Mouse (Mus musculus) kidney, adult 2 months (tissue): Measurements from ENCODE around the gene Fam90a1a. TPM values are rescaled to one million over a fixed set of nuclear protein-coding genes. Genes with fewer than 3 reads are reported as not detected.
"Not testable (repeated sequence)": the region's sequence is repeated elsewhere in the genome, so short reads cannot be mapped to it uniquely, and the experiment has no call there.

Source experiments
- DNase-seq: peaks from one replicate; pipeline ENCODE4 v3.0.0; 2021
- H3K27ac ChIP-seq: fragments of 200-500 bp; 2 replicates; pipeline ENCODE4 v1.5.1; 2012; ENCODE audit warnings: low read depth, low read length, control low read depth, inconsistent platforms; ENCODE audit not compliant: insufficient read depth
- H3K27me3 ChIP-seq: fragments of 200-500 bp; replicated peaks from 2 replicates; pipeline ENCODE4 v1.6.1; 2012; ENCODE audit warnings: mild to moderate bottlenecking, moderate library complexity, low read length, inconsistent platforms; ENCODE audit not compliant: control insufficient read depth, insufficient read depth
- H3K36me3 ChIP-seq: fragments of 200-500 bp; 2 replicates; pipeline ENCODE4 v1.6.1; 2012; ENCODE audit warnings: mild to moderate bottlenecking, moderate library complexity, low read length, inconsistent platforms; ENCODE audit not compliant: control insufficient read depth, insufficient read depth
- H3K4me1 ChIP-seq: fragments of 200-500 bp; 2 replicates; pipeline ENCODE4 v1.6.1; 2011; ENCODE audit warnings: low read length; ENCODE audit not compliant: control insufficient read depth, insufficient read depth
- H3K4me3 ChIP-seq: fragments of 200-500 bp; 2 replicates; pipeline ENCODE4 v1.5.1; 2011; ENCODE audit warnings: mild to moderate bottlenecking, low read depth, low read length, control low read depth; ENCODE audit not compliant: insufficient read depth
- CTCF ChIP-seq: fragments of 200-500 bp; conservative IDR thresholded peaks from 2 replicates; pipeline ENCODE4 v1.5.1; 2011; ENCODE audit warnings: low read depth, mild to moderate bottlenecking, control low read depth, low read length, moderate library complexity, mixed read lengths; ENCODE audit not compliant: insufficient read depth, insufficient read length
- POLR2A ChIP-seq: fragments of 200-500 bp; IDR thresholded peaks from one replicate; pipeline ENCODE4 v1.6.1; 2011; ENCODE audit warnings: low read depth, low read length, control low read depth
- WGBS: fragments of 180-500 bp; shearing (Covaris S2); methylation state at CpG from one replicate; pipeline ENCODE4 v1.1.7; 2018; 5-methylcytosine and 5-hydroxymethylcytosine counted together
- polyA plus RNA-seq: library from polyadenylated mRNA; depleted of rRNA; stranded (reverse); fragments of >200 nt; gene quantifications from 2 replicates; pipeline ENCODE4 v1.2.3, GENCODE M21; 2012; rRNA removed

Gene Fam90a1a
- polyA plus RNA-seq = 0.05 TPM in 1 of 2 replicates, not detected in the other

DNA sequence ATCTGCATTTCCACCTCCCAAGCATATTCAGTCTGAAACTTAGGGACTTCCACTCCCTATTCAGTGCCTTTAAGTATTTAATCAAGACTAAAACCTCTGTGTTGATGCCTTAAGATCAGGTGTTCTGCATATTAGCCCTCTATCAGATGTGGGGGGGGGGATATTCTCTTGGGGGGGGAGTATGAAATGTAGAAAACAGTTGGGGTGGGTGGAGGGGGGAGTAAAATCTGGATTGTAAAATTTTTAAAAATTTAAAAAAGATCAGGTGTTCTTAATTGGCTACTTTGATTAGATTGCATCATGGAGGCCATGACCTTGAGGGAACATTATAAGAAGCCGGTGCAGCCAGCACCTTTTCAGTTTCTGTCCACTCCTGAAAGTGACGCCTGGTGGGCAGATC, at the start of gene Fam90a1a:
TSS of gene Fam90a1a (plus strand) at position 301 of the 400 bp plus-strand sequence.
- Histone ChIP-seq H3K4me3 (no peak within 1 kb of the TSS), H3K27me3 (no peaks in the 10 kb centered on the region), H3K4me1 (no peaks in the 10 kb centered on the region), H3K27ac (no peak within 1 kb of the TSS), H3K36me3 (no peaks in the 10 kb centered on the region)
- 79% methylated on average over 2 of the region's 2 CpGs for WGBS
- TF ChIP-seq POLR2A (no peak), CTCF (no peak)
- DNase-seq = no peak

DNA sequence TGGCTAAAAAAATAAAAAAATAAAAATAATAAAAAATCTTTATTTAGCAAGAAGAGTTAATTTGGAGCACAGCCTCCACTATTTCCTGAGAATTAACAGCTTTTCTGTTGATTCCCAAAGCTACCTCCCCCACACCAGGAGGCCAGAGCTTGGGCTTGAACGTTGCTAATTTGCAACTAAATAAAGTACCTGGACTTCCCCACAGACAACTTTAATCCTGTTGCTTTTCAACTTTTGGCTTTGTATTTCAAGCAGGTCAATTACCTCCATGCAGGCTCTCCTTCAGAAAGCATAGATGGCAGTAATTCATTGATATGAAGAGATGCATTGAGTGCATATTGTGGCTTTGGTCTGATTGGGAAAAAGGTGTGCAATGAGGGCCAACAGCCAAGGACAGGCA, 46.6 kb upstream of the Fam90a1a start:
- Histone ChIP-seq H3K4me3 (no peak overlapping the region), H3K27ac (no peak overlapping the region), H3K4me1 (no peaks in the 10 kb centered on the region), H3K27me3 (no peaks in the 10 kb centered on the region), H3K36me3 (no peaks in the 10 kb centered on the region)
- no peak for DNase-seq
- no peak for TF ChIP-seq CTCF
- TF ChIP-seq POLR2A = no peak
- 17% methylated on average over 1 of the region's 1 CpGs for WGBS

DNA sequence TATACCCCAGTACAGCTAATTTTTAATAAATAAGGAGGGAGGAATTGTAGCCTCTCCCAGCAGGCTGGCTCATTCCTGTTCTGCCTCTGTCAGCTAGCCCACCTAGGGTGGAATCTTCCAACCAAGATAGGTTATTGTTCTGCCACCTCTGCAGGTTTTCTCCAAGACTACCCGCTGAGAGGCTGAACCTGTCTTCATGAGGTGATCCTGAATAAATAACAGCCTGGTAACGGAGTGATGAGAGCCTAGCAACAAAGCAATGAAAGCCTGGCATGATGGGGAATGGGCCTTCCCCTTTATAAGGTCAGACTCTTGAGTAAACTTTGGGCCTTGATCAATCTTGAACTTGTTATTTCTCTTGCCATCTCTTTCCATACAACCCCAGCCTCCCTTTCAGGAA, 46.0 kb upstream of the Fam90a1a start:
- no peaks in the 10 kb centered on the region for H3K27me3 ChIP-seq
- no peak overlapping the region for H3K4me3 ChIP-seq
- H3K36me3 ChIP-seq = no peaks in the 10 kb centered on the region
- TF ChIP-seq CTCF (no peak), POLR2A (no peak)
- H3K27ac ChIP-seq = no peak overlapping the region
- 38% methylated on average over 2 of the region's 2 CpGs for WGBS
- no peaks in the 10 kb centered on the region for H3K4me1 ChIP-seq
- DNase-seq = no peak

DNA sequence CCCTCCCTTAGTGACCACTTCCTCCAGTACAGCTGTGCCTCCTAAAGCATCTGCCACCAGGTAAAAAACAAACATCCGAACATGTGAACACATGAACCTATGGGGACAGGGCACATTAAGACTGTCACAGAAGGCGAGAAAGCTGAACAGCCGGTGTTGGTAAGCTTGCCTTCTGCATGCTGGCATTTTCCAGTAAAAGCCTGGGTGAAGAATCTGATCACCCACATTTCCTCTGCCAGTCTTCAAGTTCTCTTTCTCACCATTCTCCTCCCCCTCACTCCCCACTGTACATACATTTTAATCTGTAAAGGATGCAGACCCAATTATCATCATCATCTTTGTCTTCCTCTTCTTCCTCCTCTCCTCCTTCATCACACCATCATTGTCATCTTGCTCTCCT, 42.9 kb upstream of the Fam90a1a start:
- H3K27me3 ChIP-seq = no peaks in the 10 kb centered on the region
- no peaks in the 10 kb centered on the region for H3K36me3 ChIP-seq
- H3K4me1 ChIP-seq = no peaks in the 10 kb centered on the region
- WGBS = 87% methylated on average over 3 of the region's 3 CpGs
- H3K4me3 ChIP-seq = no peak overlapping the region
- no peak for TF ChIP-seq POLR2A
- no peak overlapping the region for H3K27ac ChIP-seq
- no peak for DNase-seq

DNA sequence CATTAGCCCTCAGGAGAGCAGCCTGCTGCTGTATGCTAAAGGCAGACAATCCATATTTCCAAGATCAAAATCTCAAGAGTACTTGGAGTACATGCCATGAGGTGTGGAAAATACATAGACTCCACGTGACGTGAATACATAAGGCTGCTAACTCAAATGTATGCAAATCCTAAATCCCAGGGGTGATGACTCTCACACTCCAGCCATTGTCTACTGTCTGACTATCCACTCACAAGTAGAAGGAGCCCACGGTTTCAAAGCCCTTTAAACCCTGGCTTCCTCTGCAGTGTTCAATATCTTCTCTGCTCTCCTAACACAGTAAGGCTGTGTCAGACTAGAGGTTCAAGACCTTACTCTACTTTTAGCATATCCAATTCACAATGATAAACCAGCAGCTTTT, 27.8 kb upstream of the Fam90a1a start:
- 80% methylated on average over 3 of the region's 3 CpGs for WGBS
- not testable (repeated sequence) for H3K27me3 ChIP-seq, H3K4me3 ChIP-seq, DNase-seq, H3K4me1 ChIP-seq, H3K27ac ChIP-seq, H3K36me3 ChIP-seq

DNA sequence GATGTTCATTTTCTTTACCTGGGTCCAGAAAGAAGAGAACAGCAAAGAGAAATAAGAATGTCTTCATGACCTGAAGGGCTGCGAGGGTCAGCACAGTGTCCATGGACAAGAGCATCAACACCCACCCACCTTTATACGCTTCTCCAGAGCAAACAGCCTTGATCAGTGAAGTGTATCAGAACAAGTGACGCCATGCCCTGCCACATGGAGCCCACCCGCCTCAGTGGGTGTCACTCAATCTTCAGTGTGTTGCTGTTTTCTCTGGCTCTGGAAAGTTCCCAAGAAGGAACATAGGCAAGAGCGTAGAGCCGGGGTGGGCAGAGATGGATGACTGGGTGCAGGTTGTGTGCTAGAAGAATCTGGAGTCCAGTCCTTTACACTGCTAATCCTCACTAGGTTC, 25.9 kb upstream of the Fam90a1a start, which contains the start of gene Defb15:
TSS of gene Defb15 (minus strand) at position 101 of the 400 bp plus-strand sequence.
- Histone ChIP-seq H3K27me3 (no peaks in the 10 kb centered on the region), H3K4me3 (no peak within 1 kb of the TSS), H3K27ac (no peak within 1 kb of the TSS), H3K36me3 (no peaks in the 10 kb centered on the region), H3K4me1 (no peaks in the 10 kb centered on the region)
- TF ChIP-seq CTCF = no peak
- no peak for TF ChIP-seq POLR2A
- WGBS = 73% methylated on average over 6 of the region's 6 CpGs
- DNase-seq = no peak

DNA sequence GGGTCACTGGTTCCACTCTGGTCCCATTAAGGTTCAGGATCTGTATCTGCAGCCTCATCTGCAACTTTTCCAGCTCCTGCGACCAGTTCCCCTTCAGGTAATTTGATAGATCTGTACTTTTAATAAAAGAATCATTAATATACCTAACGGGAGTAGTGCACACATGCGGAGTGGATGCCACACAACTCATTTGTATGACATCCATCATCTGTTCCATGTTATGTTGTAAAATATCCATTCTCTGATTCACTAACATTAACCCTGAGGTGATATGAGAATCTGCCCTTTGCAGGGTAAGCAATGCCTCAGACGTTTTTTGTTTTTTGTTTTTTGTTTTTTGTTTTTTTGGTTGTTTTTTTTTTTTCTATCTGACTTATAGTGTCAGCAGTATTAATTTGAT, 20.5 kb upstream of the Fam90a1a start, which contains the start of gene Defb35:
TSS of gene Defb35 (plus strand) at position 301 of the 400 bp plus-strand sequence.
- WGBS = 82% methylated on average over 4 of the region's 4 CpGs
- H3K27ac ChIP-seq, H3K4me1 ChIP-seq, H3K4me3 ChIP-seq, H3K36me3 ChIP-seq, H3K27me3 ChIP-seq, DNase-seq: not testable (repeated sequence)

DNA sequence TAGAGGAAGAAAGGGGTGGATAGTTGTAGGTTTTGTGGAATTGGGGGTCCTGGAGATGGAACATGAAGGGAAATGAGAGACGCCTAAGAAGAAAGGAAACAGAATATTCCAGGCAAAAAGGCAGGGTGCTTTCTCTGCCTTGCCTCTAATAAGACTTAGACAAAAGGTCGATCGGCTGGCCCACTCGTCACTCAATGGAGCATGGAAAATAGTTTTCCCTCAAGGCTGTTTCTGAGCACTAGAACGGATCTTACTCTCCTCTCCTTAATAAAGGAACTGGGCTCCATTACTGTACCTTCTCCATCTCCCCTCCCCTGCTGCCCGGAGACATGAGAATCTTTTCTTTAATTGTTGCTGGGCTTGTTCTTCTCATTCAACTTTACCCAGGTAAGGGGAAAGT, 12.1 kb upstream of the Fam90a1a start, which contains the start of gene Defb13:
TSS of gene Defb13 (plus strand) at position 301 of the 400 bp plus-strand sequence.
- no peak for DNase-seq
- H3K36me3 ChIP-seq = no peaks in the 10 kb centered on the region
- no peaks in the 10 kb centered on the region for H3K27me3 ChIP-seq
- H3K4me3 ChIP-seq = no peak within 1 kb of the TSS
- peaks cover 6% of the 10 kb centered on the region for H3K4me1 ChIP-seq
- no peak within 1 kb of the TSS for H3K27ac ChIP-seq
- 65% methylated on average over 6 of the region's 6 CpGs for WGBS
- TF ChIP-seq CTCF (no peak), POLR2A (no peak)
